Mouse (Mus musculus): ENCODE measurements at regions not wholly inside any gene's neighbourhood (a gene's known extent, or its start where the extent isn't known, plus 50 kb on each side); places are given as distances from the start of the nearest gene placed in this dataset.

- ATAC-seq (no peak), DNase-seq (ENCODE audit: low spot score) (no peak)
- no peaks in the 10 kb centered on the region for H3K9me3 ChIP-seq (replicated peaks; ENCODE audit: control insufficient read depth, low read length)
- no peaks in the 10 kb centered on the region for H3K36me3 ChIP-seq (ENCODE audit: control insufficient read depth, insufficient read depth, low read length)
- H3K4me3 ChIP-seq (ENCODE audit: low read depth, low read length) = no peak overlapping the region
- no peak overlapping the region for H3K4me2 ChIP-seq (ENCODE audit: low read length)
- H3K27me3 ChIP-seq (replicated peaks; ENCODE audit: control insufficient read depth, insufficient read depth, low read length) = no peaks in the 10 kb centered on the region
- no peaks in the 10 kb centered on the region for H3K4me1 ChIP-seq (ENCODE audit: control insufficient read depth, insufficient read depth, low read length)
- no peak overlapping the region for H3K27ac ChIP-seq (ENCODE audit: low read depth, low read length)
- WGBS = 86% methylated on average over 1 of the region's 1 CpGs
- no peak overlapping the region for H3K9ac ChIP-seq (ENCODE audit: low read length)
These were observed 206.2 kb upstream of the Impg1 start for GRCm38 (mm10) chr9:80671483-80671882.

DNA sequence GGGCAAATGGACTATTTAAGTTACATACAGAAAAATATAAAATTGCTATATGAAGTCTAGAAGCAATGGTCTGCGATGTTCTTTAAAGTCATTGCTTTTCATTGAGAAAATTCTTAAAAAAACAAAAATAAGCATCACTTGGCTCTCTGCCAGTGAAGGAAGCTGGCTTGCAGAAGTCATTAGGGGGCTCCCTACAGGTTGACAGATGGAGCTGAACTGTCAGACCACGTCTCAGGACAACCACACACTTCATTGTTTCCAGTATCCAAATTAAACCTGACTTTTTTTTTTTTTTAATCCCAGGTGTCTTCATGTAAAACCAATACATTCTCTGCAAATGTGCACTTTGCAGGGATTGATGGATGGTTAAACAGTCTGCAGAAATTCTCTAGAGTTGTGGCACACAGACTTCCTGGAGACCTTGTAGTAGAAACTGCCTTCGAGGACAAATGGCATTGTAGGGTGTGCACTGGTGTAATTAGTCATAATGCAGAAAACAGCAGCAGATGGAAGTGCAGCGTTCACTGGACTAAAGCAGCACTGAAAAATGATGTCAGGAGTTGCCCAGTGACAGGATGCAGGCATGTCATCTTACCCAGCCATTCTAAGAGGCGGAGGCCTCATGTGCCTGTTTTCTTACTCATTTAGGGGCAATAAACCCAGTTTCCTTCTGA, 203.4 kb upstream of the Impg1 start:
- H3K27ac ChIP-seq (ENCODE audit: low read depth, low read length) = no peak overlapping the region
- no peak overlapping the region for H3K9ac ChIP-seq (ENCODE audit: low read length)
- ATAC-seq (no peak), DNase-seq (ENCODE audit: low spot score) (peak; percentile 14)
- 73% methylated on average over 5 of the region's 5 CpGs for WGBS
- no peaks in the 10 kb centered on the region for H3K4me1 ChIP-seq (ENCODE audit: control insufficient read depth, insufficient read depth, low read length)
- H3K27me3 ChIP-seq (replicated peaks; ENCODE audit: control insufficient read depth, insufficient read depth, low read length) = no peaks in the 10 kb centered on the region
- no peaks in the 10 kb centered on the region for H3K9me3 ChIP-seq (replicated peaks; ENCODE audit: control insufficient read depth, low read length)
- H3K36me3 ChIP-seq (ENCODE audit: control insufficient read depth, insufficient read depth, low read length) = no peaks in the 10 kb centered on the region
- no peak overlapping the region for H3K4me3 ChIP-seq (ENCODE audit: low read depth, low read length)
- H3K4me2 ChIP-seq (ENCODE audit: low read length) = no peak overlapping the region

DNA sequence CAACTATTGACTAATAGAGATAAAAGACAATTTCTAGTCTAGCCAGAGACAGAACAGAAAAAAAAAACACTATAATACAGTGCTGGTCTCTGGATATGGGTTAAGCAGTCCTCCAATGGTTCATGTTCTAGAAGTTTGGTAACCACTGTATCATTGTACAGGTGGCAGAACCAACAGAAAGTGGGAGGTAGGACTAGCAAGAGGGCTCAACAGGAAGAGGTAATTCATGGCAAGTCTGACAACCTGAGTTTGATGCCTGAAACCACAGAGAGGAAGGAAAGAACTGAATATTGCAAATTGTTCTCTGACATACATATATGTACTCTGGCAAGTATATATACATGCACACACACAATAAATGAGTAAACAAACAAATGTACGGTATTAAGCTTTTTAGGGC, 193.5 kb upstream of the Impg1 start:
- H3K27ac ChIP-seq (ENCODE audit: low read depth, low read length) = no peak overlapping the region
- WGBS = 66% methylated on average over 1 of the region's 1 CpGs
- no peaks in the 10 kb centered on the region for H3K4me1 ChIP-seq (ENCODE audit: control insufficient read depth, insufficient read depth, low read length)
- DNase-seq (ENCODE audit: low spot score) = no peak
- no peaks in the 10 kb centered on the region for H3K27me3 ChIP-seq (replicated peaks; ENCODE audit: control insufficient read depth, insufficient read depth, low read length)
- H3K4me2 ChIP-seq (ENCODE audit: low read length) = no peak overlapping the region
- no peak overlapping the region for H3K4me3 ChIP-seq (ENCODE audit: low read depth, low read length)
- ATAC-seq = no peak
- H3K9ac ChIP-seq (ENCODE audit: low read length) = no peak overlapping the region
- no peaks in the 10 kb centered on the region for H3K36me3 ChIP-seq (ENCODE audit: control insufficient read depth, insufficient read depth, low read length)
- H3K9me3 ChIP-seq (replicated peaks; ENCODE audit: control insufficient read depth, low read length) = no peaks in the 10 kb centered on the region

- H3K4me3 ChIP-seq (ENCODE audit: low read depth, low read length) = no peak overlapping the region
- H3K4me1 ChIP-seq (ENCODE audit: control insufficient read depth, insufficient read depth, low read length) = no peaks in the 10 kb centered on the region
- no peak overlapping the region for H3K9ac ChIP-seq (ENCODE audit: low read length)
- no peaks in the 10 kb centered on the region for H3K27me3 ChIP-seq (replicated peaks; ENCODE audit: control insufficient read depth, insufficient read depth, low read length)
- H3K27ac ChIP-seq (ENCODE audit: low read depth, low read length) = no peak overlapping the region
- no peaks in the 10 kb centered on the region for H3K36me3 ChIP-seq (ENCODE audit: control insufficient read depth, insufficient read depth, low read length)
- H3K4me2 ChIP-seq (ENCODE audit: low read length) = no peak overlapping the region
- ATAC-seq (no peak), DNase-seq (ENCODE audit: low spot score) (no peak)
- no peaks in the 10 kb centered on the region for H3K9me3 ChIP-seq (replicated peaks; ENCODE audit: control insufficient read depth, low read length)
- 70% methylated on average over 3 of the region's 3 CpGs for WGBS
These were observed 149.8 kb upstream of the Impg1 start for GRCm38 (mm10) chr9:80615114-80615513.

- no peak overlapping the region for H3K9ac ChIP-seq (ENCODE audit: low read length)
- DNase-seq (ENCODE audit: low spot score) = no peak
- H3K27ac ChIP-seq (ENCODE audit: low read depth, low read length) = no peak overlapping the region
- no peaks in the 10 kb centered on the region for H3K9me3 ChIP-seq (replicated peaks; ENCODE audit: control insufficient read depth, low read length)
- ATAC-seq = no peak
- no peaks in the 10 kb centered on the region for H3K4me1 ChIP-seq (ENCODE audit: control insufficient read depth, insufficient read depth, low read length)
- H3K4me2 ChIP-seq (ENCODE audit: low read length) = no peak overlapping the region
- no peaks in the 10 kb centered on the region for H3K36me3 ChIP-seq (ENCODE audit: control insufficient read depth, insufficient read depth, low read length)
- H3K27me3 ChIP-seq (replicated peaks; ENCODE audit: control insufficient read depth, insufficient read depth, low read length) = no peaks in the 10 kb centered on the region
- no peak overlapping the region for H3K4me3 ChIP-seq (ENCODE audit: low read depth, low read length)
These were observed 134.7 kb upstream of the Impg1 start for GRCm38 (mm10) chr9:80600019-80600418.

- DNase-seq (ENCODE audit: low spot score) = no peak
- H3K9me3 ChIP-seq (replicated peaks; ENCODE audit: control insufficient read depth, low read length) = no peaks in the 10 kb centered on the region
- H3K4me3 ChIP-seq (ENCODE audit: low read depth, low read length) = no peak overlapping the region
- ATAC-seq = no peak
- H3K36me3 ChIP-seq (ENCODE audit: control insufficient read depth, insufficient read depth, low read length) = no peaks in the 10 kb centered on the region
- no peaks in the 10 kb centered on the region for H3K4me1 ChIP-seq (ENCODE audit: control insufficient read depth, insufficient read depth, low read length)
- H3K4me2 ChIP-seq (ENCODE audit: low read length) = no peak overlapping the region
- H3K27ac ChIP-seq (ENCODE audit: low read depth, low read length) = no peak overlapping the region
- WGBS = 90% methylated on average over 4 of the region's 4 CpGs
- H3K9ac ChIP-seq (ENCODE audit: low read length) = no peak overlapping the region
- H3K27me3 ChIP-seq (replicated peaks; ENCODE audit: control insufficient read depth, insufficient read depth, low read length) = no peaks in the 10 kb centered on the region
These were observed 100.2 kb upstream of the Impg1 start for GRCm38 (mm10) chr9:80565388-80566024.

GRCm38 (mm10) chr9:80563655-80564054, 98.4 kb upstream of the Impg1 start:
- ATAC-seq (no peak), DNase-seq (ENCODE audit: low spot score) (peak; percentile 1)
- no peak overlapping the region for H3K9ac ChIP-seq (ENCODE audit: low read length)
- H3K27me3 ChIP-seq (replicated peaks; ENCODE audit: control insufficient read depth, insufficient read depth, low read length) = no peaks in the 10 kb centered on the region
- H3K36me3 ChIP-seq (ENCODE audit: control insufficient read depth, insufficient read depth, low read length) = no peaks in the 10 kb centered on the region
- H3K4me3 ChIP-seq (ENCODE audit: low read depth, low read length) = no peak overlapping the region
- no peaks in the 10 kb centered on the region for H3K9me3 ChIP-seq (replicated peaks; ENCODE audit: control insufficient read depth, low read length)
- H3K27ac ChIP-seq (ENCODE audit: low read depth, low read length) = no peak overlapping the region
- no peak overlapping the region for H3K4me2 ChIP-seq (ENCODE audit: low read length)
- 93% methylated on average over 2 of the region's 2 CpGs for WGBS
- H3K4me1 ChIP-seq (ENCODE audit: control insufficient read depth, insufficient read depth, low read length) = no peaks in the 10 kb centered on the region

GRCm38 (mm10) chr9:80555531-80556067, 90.3 kb upstream of the Impg1 start:
- no peak for ATAC-seq
- no peak overlapping the region for H3K9ac ChIP-seq (ENCODE audit: low read length)
- H3K27me3 ChIP-seq (replicated peaks; ENCODE audit: control insufficient read depth, insufficient read depth, low read length) = no peaks in the 10 kb centered on the region
- H3K4me1 ChIP-seq (ENCODE audit: control insufficient read depth, insufficient read depth, low read length) = no peaks in the 10 kb centered on the region
- no peak for DNase-seq (ENCODE audit: low spot score)
- H3K9me3 ChIP-seq (replicated peaks; ENCODE audit: control insufficient read depth, low read length) = no peaks in the 10 kb centered on the region
- no peak overlapping the region for H3K27ac ChIP-seq (ENCODE audit: low read depth, low read length)
- no peak overlapping the region for H3K4me3 ChIP-seq (ENCODE audit: low read depth, low read length)
- H3K36me3 ChIP-seq (ENCODE audit: control insufficient read depth, insufficient read depth, low read length) = no peaks in the 10 kb centered on the region
- WGBS = 53% methylated on average over 1 of the region's 1 CpGs
- no peak overlapping the region for H3K4me2 ChIP-seq (ENCODE audit: low read length)
